Mouse (Mus musculus) embryonic facial prominence, embryonic 15.5 days (tissue): ENCODE measurements around the gene Acd. TPM values are rescaled to one million over a fixed set of nuclear protein-coding genes. Genes with fewer than 3 reads are reported as not detected.

ENCODE experiments used
- ATAC-seq: fragments of 200-750 bp; cut with Nextera tagmentation; 2 replicates; pipeline ENCODE4 v1.8.0; 2017; ENCODE audit warnings: low read depth, moderate TSS enrichment; ENCODE audit not compliant: insufficient number of reproducible peaks, low FRiP score, low TSS enrichment
- H3K27ac ChIP-seq: fragments of 300-500 bp; sonication (generic); replicated peaks from 2 replicates; pipeline ENCODE4 v1.5.1; 2015; ENCODE audit warnings: mild to moderate bottlenecking, inconsistent platforms
- H3K27me3 ChIP-seq: fragments of 300-500 bp; sonication (generic); 2 replicates; pipeline ENCODE4 v1.6.1; 2015; ENCODE audit warnings: inconsistent platforms
- H3K36me3 ChIP-seq: fragments of 300-500 bp; sonication (generic); 2 replicates; pipeline ENCODE4 v1.6.1; 2015; ENCODE audit warnings: mild to moderate bottlenecking, inconsistent platforms
- H3K4me1 ChIP-seq: fragments of 300-500 bp; sonication (generic); 2 replicates; pipeline ENCODE4 v1.6.1; 2015; ENCODE audit warnings: inconsistent platforms
- H3K4me2 ChIP-seq: fragments of 300-500 bp; sonication (generic); replicated peaks from 2 replicates; pipeline ENCODE4 v1.6.1; 2015; ENCODE audit warnings: mild to moderate bottlenecking, inconsistent platforms
- H3K4me3 ChIP-seq: fragments of 300-500 bp; sonication (generic); replicated peaks from 2 replicates; pipeline ENCODE4 v1.5.1; 2015; ENCODE audit warnings: mild to moderate bottlenecking, inconsistent platforms
- H3K9ac ChIP-seq: fragments of 300-500 bp; sonication (generic); 2 replicates; pipeline ENCODE4 v1.6.1; 2015; ENCODE audit warnings: inconsistent platforms
- H3K9me3 ChIP-seq: fragments of 300-500 bp; sonication (generic); replicated peaks from 2 replicates; pipeline ENCODE4 v1.6.1; 2016; ENCODE audit warnings: inconsistent platforms
- WGBS: fragments of 180-500 bp; shearing (Covaris S2); methylation state at CpG from one replicate; pipeline ENCODE4 v1.1.7; 2015; 5-methylcytosine and 5-hydroxymethylcytosine counted together
- polyA plus RNA-seq: library from polyadenylated mRNA; unstranded; fragments of >200 nt; fragmentation: Nextera tagmentation; extraction: Ambion mirVana; gene quantifications from 2 replicates; pipeline ENCODE4 v1.2.1, GENCODE M21; 2015

Acd gene
- polyA plus RNA-seq, 1 experiment from 2014 or later: 73.3 TPM

DNA sequence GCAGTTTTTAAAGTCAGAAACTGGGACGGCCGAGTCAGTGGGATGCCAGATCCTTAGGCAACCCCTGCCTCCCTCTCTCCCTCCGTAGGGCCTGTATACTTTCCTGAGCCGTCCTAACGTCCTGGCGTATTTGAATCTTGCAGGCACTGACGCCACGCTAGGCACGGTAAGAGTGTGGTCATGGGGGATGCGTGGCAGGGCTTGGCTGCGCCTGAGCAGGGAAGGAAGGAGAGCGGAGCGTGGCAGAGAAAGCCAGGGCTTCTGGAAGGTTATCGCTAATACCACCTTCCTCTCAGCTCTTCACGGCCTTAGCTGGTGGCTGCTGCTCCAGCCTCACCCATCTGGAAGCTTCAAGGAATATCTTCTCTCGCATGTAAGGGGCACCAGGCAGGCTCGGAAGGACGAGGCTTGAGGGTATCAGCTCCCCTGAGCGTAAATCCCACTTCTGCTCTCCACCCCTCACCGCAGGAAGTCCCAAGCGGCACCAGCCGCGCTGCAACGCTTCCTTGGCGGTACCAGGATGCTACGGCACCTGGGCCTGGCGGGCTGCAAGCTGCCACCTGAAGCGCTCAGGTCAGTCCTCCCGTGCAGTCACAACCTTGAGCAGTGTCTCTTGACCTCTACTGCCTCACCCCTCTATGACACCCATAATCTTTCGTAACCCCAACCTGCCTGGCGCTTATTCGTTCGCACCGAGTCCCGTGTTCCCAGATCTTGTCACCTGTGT, 11.5 kb downstream of the Acd start:
- Histone ChIP-seq H3K9me3 (no peaks in the 10 kb centered on the region), H3K27me3 (0 out of 2 replicates have a peak, but pooled peaks cover 4% of the 10 kb centered on the region), H3K4me2 (no peak overlapping the region), H3K4me3 (no peak overlapping the region), H3K9ac (no peak overlapping the region), H3K27ac (no peak overlapping the region), H3K36me3 (0 out of 2 replicates have a peak, but pooled peaks cover 4% of the 10 kb centered on the region), H3K4me1 (peaks cover 18% of the 10 kb centered on the region)
- 59% methylated on average over 35 of the region's 35 CpGs for WGBS
- ATAC-seq: no peak

DNA sequence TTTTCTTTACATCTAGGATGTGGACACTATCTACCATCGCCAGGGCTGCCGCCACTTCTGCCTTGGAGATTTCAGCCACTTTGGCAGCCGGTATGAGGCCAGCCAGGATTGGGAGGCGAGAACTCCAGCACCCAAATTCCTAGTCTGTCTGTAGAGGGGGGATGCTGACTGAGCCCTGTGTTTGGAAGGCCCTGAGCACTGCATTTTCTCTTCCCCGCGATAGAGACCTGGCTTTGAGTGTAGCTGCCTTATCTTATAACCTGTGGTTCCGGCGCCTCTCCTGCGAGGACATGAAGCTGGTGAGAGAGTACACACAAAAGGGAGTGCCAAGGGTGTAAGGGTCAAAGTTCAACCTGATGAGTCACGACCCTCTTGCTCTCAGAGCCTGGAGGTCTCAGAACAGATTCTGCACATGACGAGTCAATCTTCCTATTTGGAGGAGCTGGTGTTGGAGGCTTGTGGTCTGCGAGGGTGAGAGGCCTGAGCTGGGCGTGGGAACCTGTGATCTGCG, 12.6 kb downstream of the Acd start:
- no peak overlapping the region for H3K27ac ChIP-seq
- H3K4me1 ChIP-seq: peaks cover 8% of the 10 kb centered on the region; the same call in 1 of the 2 replicates
- WGBS: 64% methylated on average over 14 of the region's 14 CpGs
- H3K27me3 ChIP-seq: no peaks in the 10 kb centered on the region
- no peak for ATAC-seq
- H3K9ac ChIP-seq: no peak overlapping the region
- no peak overlapping the region for H3K4me2 ChIP-seq
- no peaks in the 10 kb centered on the region for H3K9me3 ChIP-seq
- H3K4me3 ChIP-seq: no peak overlapping the region
- peaks cover 15% of the 10 kb centered on the region for H3K36me3 ChIP-seq

DNA sequence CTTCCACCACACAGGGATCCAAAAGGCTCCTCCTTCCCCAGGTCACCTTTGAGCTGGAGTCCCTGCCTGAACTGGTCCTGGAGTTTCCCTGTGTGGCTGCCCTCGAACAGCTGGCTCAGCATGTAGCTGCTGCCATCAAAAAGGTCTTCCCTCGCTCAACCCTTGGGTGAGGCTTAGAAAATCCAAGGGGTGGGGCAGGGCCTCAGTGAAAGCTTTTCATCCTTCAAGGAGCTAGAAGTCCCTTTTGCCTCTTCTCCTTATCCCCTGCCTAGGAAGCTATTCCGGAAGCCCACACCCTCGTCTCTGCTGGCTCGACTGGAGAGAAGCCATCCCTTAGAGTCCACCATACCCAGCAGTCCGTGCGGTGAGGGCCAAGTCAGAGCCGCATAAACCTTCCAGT, 13.4 kb downstream of the Acd start:
- no peak for ATAC-seq
- Histone ChIP-seq H3K27me3 (no peaks in the 10 kb centered on the region), H3K27ac (no peak overlapping the region), H3K9me3 (no peaks in the 10 kb centered on the region), H3K4me1 (peaks cover 8% of the 10 kb centered on the region; the same call in 1 of the 2 replicates), H3K4me3 (no peak overlapping the region), H3K9ac (no peak overlapping the region), H3K36me3 (peaks cover 23% of the 10 kb centered on the region), H3K4me2 (no peak overlapping the region)
- WGBS: 59% methylated on average over 8 of the region's 8 CpGs

DNA sequence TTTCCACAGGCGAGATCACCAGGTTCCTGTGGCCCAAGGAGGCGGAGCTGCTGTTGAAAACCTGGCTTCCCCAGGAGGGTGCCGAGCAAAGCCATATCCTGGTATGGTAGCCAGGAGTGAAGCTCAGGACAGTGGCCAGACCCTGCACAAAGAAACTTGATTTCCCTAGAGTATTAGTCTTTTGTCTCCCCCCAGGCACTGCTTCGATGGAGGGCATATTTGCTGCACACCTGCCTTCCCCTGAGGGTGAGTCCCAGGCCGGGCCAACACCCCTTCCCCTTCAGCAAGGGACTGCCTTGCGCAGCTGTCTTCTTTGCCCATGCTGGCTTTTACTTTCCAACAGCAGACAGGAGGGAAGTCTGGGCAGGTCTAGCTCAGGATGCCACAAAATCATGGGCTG, 14.4 kb downstream of the Acd start:
- no peak overlapping the region for H3K4me2 ChIP-seq
- no peak overlapping the region for H3K27ac ChIP-seq
- peaks cover 8% of the 10 kb centered on the region; the same call in 1 of the 2 replicates for H3K4me1 ChIP-seq
- H3K9ac ChIP-seq: no peak overlapping the region
- no peak overlapping the region for H3K4me3 ChIP-seq
- ATAC-seq: no peak
- peaks cover 33% of the 10 kb centered on the region for H3K36me3 ChIP-seq
- no peaks in the 10 kb centered on the region for H3K27me3 ChIP-seq
- no peaks in the 10 kb centered on the region for H3K9me3 ChIP-seq
- 55% methylated on average over 6 of the region's 6 CpGs for WGBS

DNA sequence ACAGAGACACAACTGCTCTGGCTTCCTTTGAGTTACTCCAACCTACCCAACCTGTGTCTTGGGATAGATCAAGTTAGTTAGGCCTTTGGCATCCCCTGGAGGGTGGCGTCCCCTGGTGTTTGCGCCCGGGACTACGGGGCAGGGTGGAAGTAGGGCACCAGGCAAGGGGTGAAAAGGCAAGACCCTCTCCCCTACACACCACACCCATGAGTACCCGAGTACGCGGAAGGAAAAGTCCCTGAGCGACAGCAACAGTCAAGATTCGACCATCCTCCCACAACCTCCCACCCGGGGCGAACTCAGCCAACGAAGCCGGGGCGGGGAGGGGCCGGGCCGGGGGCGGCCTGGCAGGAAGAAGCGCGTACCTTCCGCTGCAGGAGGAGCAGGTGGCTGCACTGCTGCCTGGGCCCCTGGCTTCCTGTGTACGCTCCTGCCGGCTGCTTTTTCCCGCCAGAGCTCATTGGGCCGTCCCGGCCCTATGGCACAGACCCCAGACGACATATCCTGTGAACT, 15.1 kb downstream of the Acd start, which contains the start of gene Carmil2:
Gene Carmil2, plus strand, starts transcription at position 479 of the 513 bp plus-strand sequence.
- ATAC-seq: 0 out of 2 replicates have a peak, but pooled peaks have one; percentile 12
- 7% methylated on average over 26 of the region's 26 CpGs for WGBS
- Histone ChIP-seq H3K36me3 (peaks cover 40% of the 10 kb centered on the region), H3K27ac (no peak within 1 kb of the TSS), H3K4me3 (peak within 1 kb of the TSS; percentile 10; the same call in 1 of the 2 replicates), H3K4me2 (peak within 1 kb of the TSS; percentile 32; the same call in 1 of the 2 replicates), H3K4me1 (peaks cover 8% of the 10 kb centered on the region; the same call in 1 of the 2 replicates), H3K9me3 (no peaks in the 10 kb centered on the region), H3K27me3 (no peaks in the 10 kb centered on the region), H3K9ac (no peak within 1 kb of the TSS)

DNA sequence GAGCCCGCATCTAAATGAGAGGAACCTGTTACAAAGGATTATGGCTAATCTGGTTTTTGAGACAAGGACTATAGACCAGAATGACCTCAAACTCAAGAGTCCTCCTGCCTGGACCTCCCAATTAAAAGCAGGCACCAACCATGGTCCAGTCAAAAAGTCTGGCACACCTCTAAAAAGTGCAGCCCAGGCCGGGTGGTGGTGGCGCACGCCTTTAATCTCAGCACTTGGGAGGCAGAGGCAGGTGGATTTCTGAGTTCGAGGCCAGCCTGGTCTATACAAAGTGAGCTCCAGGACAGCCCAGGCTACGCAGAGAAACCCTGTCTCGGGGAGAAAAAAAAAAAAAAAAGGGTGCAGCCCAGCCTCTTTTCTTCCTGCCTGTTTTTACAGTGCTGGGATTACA, 15.6 kb downstream of the Acd start:
- Histone ChIP-seq H3K4me2 (no peak overlapping the region), H3K9ac (no peak overlapping the region), H3K4me1 (peaks cover 8% of the 10 kb centered on the region; the same call in 1 of the 2 replicates), H3K4me3 (no peak overlapping the region), H3K27me3 (no peaks in the 10 kb centered on the region), H3K36me3 (peaks cover 44% of the 10 kb centered on the region), H3K27ac (no peak overlapping the region), H3K9me3 (no peaks in the 10 kb centered on the region)
- ATAC-seq: no peak
- 71% methylated on average over 7 of the region's 7 CpGs for WGBS

DNA sequence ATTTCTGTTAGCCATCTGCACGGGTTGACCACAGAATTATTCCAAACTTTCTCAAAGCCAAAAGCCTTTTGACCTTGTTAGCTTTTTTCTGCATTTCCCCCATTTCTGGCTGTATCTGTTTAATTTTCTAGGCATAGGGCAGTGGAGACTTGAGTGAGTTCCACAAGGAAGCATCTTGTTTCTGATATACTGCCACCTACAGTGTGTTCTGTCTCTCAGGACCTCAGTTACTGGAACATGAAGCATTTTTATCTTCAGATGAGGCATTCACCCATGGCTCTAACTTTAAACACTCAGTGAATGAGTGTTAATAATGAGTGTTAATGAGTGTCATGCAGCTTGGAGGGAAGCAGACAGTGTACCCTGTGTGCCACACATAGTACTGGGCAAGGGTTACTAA, 23.0 kb downstream of the Acd start:
- Histone ChIP-seq H3K27ac (no peak overlapping the region), H3K27me3 (no peaks in the 10 kb centered on the region), H3K9me3 (no peaks in the 10 kb centered on the region), H3K36me3 (peaks cover 92% of the 10 kb centered on the region), H3K4me3 (no peak overlapping the region), H3K4me2 (no peak overlapping the region), H3K9ac (no peak overlapping the region), H3K4me1 (no peaks in the 10 kb centered on the region)
- WGBS: 88% methylated on average over 1 of the region's 1 CpGs
- no peak for ATAC-seq

DNA sequence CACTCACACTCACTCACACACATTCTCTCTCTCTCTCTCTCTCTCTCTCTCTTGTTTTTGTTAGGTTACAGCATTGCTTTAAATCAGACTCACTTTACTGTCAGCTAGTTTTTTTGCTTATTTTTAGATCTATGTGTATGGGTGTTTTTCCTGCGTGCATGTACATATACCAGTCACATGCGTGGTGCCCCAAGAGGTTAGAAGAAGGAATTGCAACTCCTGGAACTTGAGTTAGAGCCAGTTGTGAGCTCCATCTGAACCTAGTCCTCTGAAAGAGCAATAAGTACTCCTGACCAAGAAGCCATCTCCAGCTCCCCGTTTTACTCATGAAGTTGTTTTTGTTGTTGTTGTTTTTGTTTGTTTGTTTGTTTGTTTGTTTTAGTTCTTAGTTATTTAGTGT, 39.7 kb downstream of the Acd start:
- Histone ChIP-seq H3K4me3 (no peak overlapping the region), H3K9ac (no peak overlapping the region), H3K27me3 (no peaks in the 10 kb centered on the region), H3K4me1 (no peaks in the 10 kb centered on the region), H3K36me3 (peaks cover 23% of the 10 kb centered on the region), H3K9me3 (no peaks in the 10 kb centered on the region), H3K27ac (no peak overlapping the region), H3K4me2 (no peak overlapping the region)
- no peak for ATAC-seq
- 77% methylated on average over 3 of the region's 3 CpGs for WGBS

DNA sequence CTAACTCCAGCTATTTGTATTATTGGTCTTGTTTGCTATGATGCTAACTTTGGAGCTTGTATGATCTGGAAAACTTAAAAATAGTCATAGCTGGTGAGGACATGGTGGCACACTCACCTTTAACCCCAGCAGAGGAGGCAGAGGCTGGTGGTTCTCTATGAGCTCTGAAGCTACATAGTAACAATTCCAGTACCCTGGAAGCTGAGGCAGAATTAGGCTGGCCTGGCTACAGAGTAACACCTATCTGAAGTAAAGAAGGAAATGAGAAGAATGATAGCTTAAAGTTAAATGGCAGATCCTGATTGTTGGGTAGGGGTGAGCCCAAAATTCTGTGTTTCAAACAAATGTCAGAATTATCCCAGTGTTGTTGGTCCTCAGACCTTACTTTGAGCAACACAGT, 43.3 kb downstream of the Acd start:
- no peak overlapping the region for H3K27ac ChIP-seq
- H3K36me3 ChIP-seq: peaks cover 15% of the 10 kb centered on the region
- H3K9me3 ChIP-seq: no peaks in the 10 kb centered on the region
- H3K27me3 ChIP-seq: no peaks in the 10 kb centered on the region
- no peak overlapping the region for H3K4me3 ChIP-seq
- no peaks in the 10 kb centered on the region for H3K4me1 ChIP-seq
- H3K9ac ChIP-seq: no peak overlapping the region
- no peak for ATAC-seq
- H3K4me2 ChIP-seq: no peak overlapping the region

DNA sequence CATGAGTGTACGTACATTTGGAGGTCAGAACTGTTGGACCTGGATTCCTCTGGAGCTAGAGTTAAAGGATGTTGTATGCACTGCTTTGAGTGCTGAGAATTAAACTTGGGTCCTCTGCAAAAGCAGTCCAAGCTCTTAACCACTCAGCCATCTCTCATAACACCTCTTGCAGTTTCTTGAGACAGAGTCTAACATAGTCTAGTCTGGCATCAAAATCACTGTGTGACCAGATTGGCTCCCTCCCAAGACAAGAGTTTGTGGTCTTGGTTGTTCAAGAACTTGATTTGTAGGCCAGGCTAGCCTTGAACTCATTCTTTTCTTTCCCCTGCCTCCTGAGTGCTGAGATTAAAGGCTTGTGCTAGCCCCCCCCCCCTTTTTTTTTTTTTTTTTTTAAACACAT, 52.0 kb downstream of the Acd start:
- 95% methylated on average over 1 of the region's 1 CpGs for WGBS
- no peak overlapping the region for H3K27ac ChIP-seq
- ATAC-seq: no peak
- no peak overlapping the region for H3K9ac ChIP-seq
- no peak overlapping the region for H3K4me3 ChIP-seq
- H3K4me2 ChIP-seq: no peak overlapping the region
- H3K27me3 ChIP-seq: no peaks in the 10 kb centered on the region
- peaks cover 40% of the 10 kb centered on the region for H3K36me3 ChIP-seq
- H3K9me3 ChIP-seq: no peaks in the 10 kb centered on the region
- H3K4me1 ChIP-seq: no peaks in the 10 kb centered on the region
